Mouse (Mus musculus): ENCODE measurements around the gene Gm17655. TPM values are rescaled to one million over a fixed set of nuclear protein-coding genes. Genes with fewer than 3 reads are reported as not detected.
"Not testable (repeated sequence)": the region's sequence is repeated elsewhere in the genome, so short reads cannot be mapped to it uniquely, and the experiment has no call there.

Gene Gm17655
- polyA plus RNA-seq, 1 experiment from 2014 or later: 4.4 TPM

- Histone ChIP-seq H3K9ac (peak overlapping the region; percentile 44), H3K27ac (peak overlapping the region; percentile 75), H3K4me3 (peak overlapping the region; percentile 34), H3K4me2 (peak overlapping the region; percentile 52)
- not testable (repeated sequence) for H3K9me3 ChIP-seq; H3K4me1 ChIP-seq; H3K27me3 ChIP-seq (replicated peaks); H3K36me3 ChIP-seq (replicated peaks)
- ATAC-seq (replicated peaks): peak; percentile 98
- WGBS: 20% methylated on average over 8 of the region's 8 CpGs
These were observed 48.5 kb downstream of the Gm17655 start for GRCm38 (mm10) chr5:110023694-110024427.

GRCm38 (mm10) chr5:110023273-110023672 is 49.0 kb downstream of the Gm17655 start:
- Histone ChIP-seq H3K27me3 (replicated peaks) (no peaks in the 10 kb centered on the region), H3K9me3 (no peaks in the 10 kb centered on the region), H3K4me2 (peak overlapping the region; percentile 52), H3K4me1 (no peaks in the 10 kb centered on the region), H3K9ac (peak overlapping the region; percentile 44), H3K4me3 (peak overlapping the region; percentile 34), H3K27ac (peak overlapping the region; percentile 75), H3K36me3 (replicated peaks) (no peaks in the 10 kb centered on the region)
- peak; percentile 92 for ATAC-seq (replicated peaks)
- WGBS: 13% methylated on average over 9 of the region's 9 CpGs

GRCm38 (mm10) chr5:110015775-110016174 is 56.5 kb downstream of the Gm17655 start:
- not testable (repeated sequence) for H3K4me3 ChIP-seq, H3K4me1 ChIP-seq

More at GRCm38 (mm10) chr5:110015775-110016174, 56.5 kb downstream of the Gm17655 start:
- H3K27me3 ChIP-seq (replicated peaks); H3K27ac ChIP-seq; H3K36me3 ChIP-seq (replicated peaks); H3K9ac ChIP-seq; ATAC-seq (replicated peaks); H3K4me2 ChIP-seq; H3K9me3 ChIP-seq: not testable (repeated sequence)
- 87% methylated on average over 10 of the region's 10 CpGs for WGBS

Other genes starting within 250 kb of the Gm17655 start
- 0.39 and 0.46 TPM in 2 replicates for gene Gm15446, start 149.1 kb downstream of the Gm17655 start, polyA plus RNA-seq (2015; fragmentation: Nextera tagmentation; extraction: Ambion mirVana)
- gene Zfp932, start 76.0 kb downstream of the Gm17655 start, polyA plus RNA-seq (2015; fragmentation: Nextera tagmentation; extraction: Ambion mirVana): 22.2 and 23.2 TPM in 2 replicates
- gene Gm35315, start 21.9 kb upstream of the Gm17655 start, polyA plus RNA-seq (2015; fragmentation: Nextera tagmentation; extraction: Ambion mirVana): 0.56 and 0.58 TPM in 2 replicates
- gene Plcxd1, start 27.5 kb upstream of the Gm17655 start, polyA plus RNA-seq (2015; fragmentation: Nextera tagmentation; extraction: Ambion mirVana): 7.0 and 7.5 TPM in 2 replicates
- gene Gtpbp6, start 35.7 kb upstream of the Gm17655 start, polyA plus RNA-seq (2015; fragmentation: Nextera tagmentation; extraction: Ambion mirVana): 67.0 and 67.3 TPM in 2 replicates
- gene Zfp605, start 37.6 kb upstream of the Gm17655 start, polyA plus RNA-seq (2015; fragmentation: Nextera tagmentation; extraction: Ambion mirVana): 18.1 and 19.7 TPM in 2 replicates
- gene Chfr, start 63.3 kb upstream of the Gm17655 start, polyA plus RNA-seq (2015; fragmentation: Nextera tagmentation; extraction: Ambion mirVana): 88.0 and 91.7 TPM in 2 replicates
- 25.5 and 28.5 TPM in 2 replicates for gene Golga3, start 104.2 kb upstream of the Gm17655 start, polyA plus RNA-seq (2015; fragmentation: Nextera tagmentation; extraction: Ambion mirVana)
- 20.6 and 22.6 TPM in 2 replicates for gene Ankle2, start 158.5 kb upstream of the Gm17655 start, polyA plus RNA-seq (2015; fragmentation: Nextera tagmentation; extraction: Ambion mirVana)
- 104 and 110 TPM in 2 replicates for gene Pgam5, start 197.4 kb upstream of the Gm17655 start, polyA plus RNA-seq (2015; fragmentation: Nextera tagmentation; extraction: Ambion mirVana)
- 11.3 and 11.5 TPM in 2 replicates for gene Pxmp2, start 213.7 kb upstream of the Gm17655 start, polyA plus RNA-seq (2015; fragmentation: Nextera tagmentation; extraction: Ambion mirVana)
- 7.5 and 7.7 TPM in 2 replicates for gene Pole, start 213.8 kb upstream of the Gm17655 start, polyA plus RNA-seq (2015; fragmentation: Nextera tagmentation; extraction: Ambion mirVana)

All from midbrain, embryonic 15.5 days (tissue).